Mouse (Mus musculus) cerebellum, adult 9-10 months (tissue): ENCODE data around the gene Zfp296.
"Not testable (repeated sequence)": the region's sequence is repeated elsewhere in the genome, so short reads cannot be mapped to it uniquely, and the experiment has no call there.

Experiments used
- DNase-seq: peaks from one replicate; pipeline ENCODE4 v3.0.0; 2022

Gene Zfp296

GRCm38 (mm10) chr7:19562643-19563410 lies 14.3 kb upstream of the Zfp296 start, which contains the start of gene Ppp1r37:
Gene Ppp1r37, minus strand, starts transcription at chr7:19563076.
- peak; percentile 59 for DNase-seq

DNA sequence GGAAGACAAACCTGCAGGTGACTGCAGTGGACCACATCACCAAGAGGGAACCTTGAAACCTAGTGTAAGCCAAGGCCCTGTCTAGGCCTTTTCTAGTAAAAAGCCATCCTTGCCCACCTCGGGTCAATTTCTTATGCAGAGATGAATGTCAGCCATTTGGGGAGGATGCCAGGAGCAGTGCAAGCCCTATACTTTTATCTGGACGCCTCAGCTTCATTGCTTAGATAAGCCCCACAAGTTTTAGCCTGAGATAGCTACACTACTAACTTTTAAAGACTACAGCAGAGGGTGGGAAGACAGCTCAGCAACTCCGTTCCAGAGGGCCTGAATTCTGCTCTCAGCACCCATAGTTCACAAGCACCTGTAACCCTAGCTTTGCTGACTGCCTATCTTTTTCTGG lies 13.2 kb upstream of the Zfp296 start:
- DNase-seq = no peak

DNA sequence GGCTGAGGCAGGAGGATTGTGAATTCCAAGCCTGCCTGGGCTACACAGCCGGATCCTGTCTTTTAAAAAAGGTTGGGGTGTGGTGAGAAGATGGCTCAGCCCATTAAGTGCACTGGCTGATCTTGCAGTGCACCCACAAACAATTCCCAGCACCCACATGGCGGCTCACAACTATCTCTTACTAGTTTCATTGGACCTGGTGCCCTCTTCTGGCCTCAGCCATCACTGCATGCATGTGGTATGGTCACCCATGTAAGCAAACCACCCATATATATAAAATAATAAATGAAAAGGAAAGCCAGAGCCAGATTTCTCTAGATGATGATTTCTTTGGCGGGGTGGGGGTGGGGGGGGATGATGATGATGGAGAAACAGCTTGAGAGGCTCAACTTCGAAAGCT lies 12.6 kb upstream of the Zfp296 start:
- no peak for DNase-seq

- no peak for DNase-seq
Measured at GRCm38 (mm10) chr7:19565803-19566202, 11.3 kb upstream of the Zfp296 start.

DNA sequence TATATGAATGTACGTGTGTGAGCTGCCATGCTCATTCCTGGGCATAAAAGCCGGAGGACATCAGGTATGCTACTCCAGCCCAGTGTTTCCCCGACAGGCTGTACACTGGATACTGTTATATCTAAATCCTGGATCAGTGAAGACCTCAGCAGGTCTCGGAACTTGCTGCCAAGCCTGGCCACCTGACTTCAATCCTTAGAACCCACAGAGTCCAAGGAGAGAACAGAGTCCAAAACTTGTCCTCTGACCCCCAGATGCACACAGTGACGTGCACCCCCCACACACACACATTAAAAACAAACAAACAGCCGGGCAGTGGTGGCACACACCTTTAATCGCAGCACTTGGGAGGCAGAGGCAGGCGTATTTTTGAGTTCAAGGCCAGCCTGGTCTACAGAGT lies 9.7 kb upstream of the Zfp296 start:
- DNase-seq = no peak

- DNase-seq = no peak
Measured at GRCm38 (mm10) chr7:19569647-19570046, 7.4 kb upstream of the Zfp296 start.

- DNase-seq = peak; percentile 77
Measured at GRCm38 (mm10) chr7:19572926-19573775, 3.9 kb upstream of the Zfp296 start.

GRCm38 (mm10) chr7:19573776-19574140 lies 3.3 kb upstream of the Zfp296 start:
- no peak for DNase-seq

- no peak for DNase-seq
Measured at GRCm38 (mm10) chr7:19575559-19575958, 1.5 kb upstream of the Zfp296 start.

DNA sequence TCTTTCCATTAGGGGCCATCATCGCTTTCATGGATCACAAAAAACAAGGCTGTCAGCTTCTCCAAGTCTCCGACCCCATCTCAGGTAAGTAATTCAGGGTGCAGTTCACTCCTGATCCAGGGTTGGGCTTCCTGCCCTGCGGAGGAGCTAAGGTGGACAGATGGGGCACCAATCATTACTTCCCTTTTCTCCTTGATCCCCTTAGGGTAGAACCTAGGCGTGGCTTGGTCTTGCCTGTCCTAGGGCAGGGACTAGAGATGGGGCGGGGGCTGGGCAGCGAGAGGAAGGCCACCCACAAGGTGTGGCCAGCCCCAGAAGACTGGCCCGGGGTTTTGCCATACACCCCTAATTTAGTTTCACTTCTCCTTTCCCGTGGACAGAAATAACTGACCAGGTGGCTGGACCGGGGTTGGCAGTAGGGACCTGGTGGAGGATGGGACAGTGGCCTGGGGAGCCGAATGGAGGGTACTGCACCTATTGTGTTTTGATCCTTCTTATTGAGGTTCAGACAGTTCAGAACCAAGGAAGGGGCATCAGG lies 859 bp downstream of the Zfp296 start:
- DNase-seq = peak; percentile 67

DNA sequence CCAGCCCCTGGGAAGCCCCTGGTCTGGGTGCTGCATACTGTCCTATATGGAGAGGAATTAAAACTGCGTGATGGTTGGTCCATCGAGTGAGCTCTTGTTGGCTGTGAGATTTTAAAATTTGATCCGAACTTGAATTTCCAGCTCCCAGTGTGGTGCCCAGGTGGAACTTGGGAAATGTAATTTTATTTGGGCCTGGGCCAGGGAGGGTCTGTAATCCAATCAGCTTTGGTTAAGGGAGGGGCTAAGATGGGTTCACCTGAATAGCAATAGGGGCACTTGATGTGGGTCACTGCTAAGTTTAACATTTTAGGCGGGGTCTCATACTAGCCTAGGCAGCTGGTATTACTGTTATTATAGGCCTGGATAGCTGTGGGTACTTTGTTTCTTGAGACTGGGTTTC lies 1.3 kb downstream of the Zfp296 start:
- no peak for DNase-seq

GRCm38 (mm10) chr7:19579751-19580150 lies 2.7 kb downstream of the Zfp296 start:
- no peak for DNase-seq

GRCm38 (mm10) chr7:19580634-19581033 lies 3.5 kb downstream of the Zfp296 start:
- no peak for DNase-seq

GRCm38 (mm10) chr7:19586269-19586668 lies 9.2 kb downstream of the Zfp296 start:
- no peak for DNase-seq

DNA sequence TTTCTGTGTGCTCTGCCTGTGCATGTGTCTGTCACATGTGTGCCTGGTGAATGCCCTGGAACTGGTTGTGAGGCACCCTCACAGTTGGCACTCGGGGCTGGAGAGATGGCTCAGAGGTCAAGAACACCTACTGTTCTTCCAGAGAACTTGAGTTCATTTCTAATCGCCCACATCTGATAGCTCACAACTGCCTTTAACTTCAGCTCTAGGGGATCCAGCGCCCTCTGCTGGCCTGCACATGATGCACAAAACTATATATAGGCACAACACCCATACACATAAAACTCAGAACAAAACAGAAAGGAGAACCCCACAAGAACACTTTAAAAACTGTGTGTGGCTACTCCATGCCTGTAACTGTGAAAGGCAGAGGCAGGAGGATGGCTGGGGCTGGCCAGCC lies 12.1 kb downstream of the Zfp296 start:
- no peak for DNase-seq

DNA sequence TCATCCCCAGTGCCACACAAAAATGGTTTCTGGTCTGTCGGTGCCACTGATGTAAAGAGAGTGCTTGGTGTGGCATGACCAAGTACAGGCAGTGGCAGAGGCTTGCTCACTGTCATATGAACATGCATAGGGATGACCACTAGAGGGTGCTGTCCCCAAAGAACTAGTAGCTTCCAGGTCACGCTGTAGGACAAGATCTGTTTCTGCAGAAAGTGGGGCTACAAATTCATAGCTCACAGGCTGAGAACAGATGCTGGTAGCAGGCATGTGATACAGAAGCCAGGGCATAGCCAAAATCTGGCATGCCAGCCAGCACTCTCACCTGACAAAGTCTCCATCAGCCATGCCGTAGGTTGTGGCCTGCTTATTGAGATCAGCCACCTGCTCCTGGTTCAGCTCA lies 12.8 kb downstream of the Zfp296 start:
- peak; percentile 92 for DNase-seq

DNA sequence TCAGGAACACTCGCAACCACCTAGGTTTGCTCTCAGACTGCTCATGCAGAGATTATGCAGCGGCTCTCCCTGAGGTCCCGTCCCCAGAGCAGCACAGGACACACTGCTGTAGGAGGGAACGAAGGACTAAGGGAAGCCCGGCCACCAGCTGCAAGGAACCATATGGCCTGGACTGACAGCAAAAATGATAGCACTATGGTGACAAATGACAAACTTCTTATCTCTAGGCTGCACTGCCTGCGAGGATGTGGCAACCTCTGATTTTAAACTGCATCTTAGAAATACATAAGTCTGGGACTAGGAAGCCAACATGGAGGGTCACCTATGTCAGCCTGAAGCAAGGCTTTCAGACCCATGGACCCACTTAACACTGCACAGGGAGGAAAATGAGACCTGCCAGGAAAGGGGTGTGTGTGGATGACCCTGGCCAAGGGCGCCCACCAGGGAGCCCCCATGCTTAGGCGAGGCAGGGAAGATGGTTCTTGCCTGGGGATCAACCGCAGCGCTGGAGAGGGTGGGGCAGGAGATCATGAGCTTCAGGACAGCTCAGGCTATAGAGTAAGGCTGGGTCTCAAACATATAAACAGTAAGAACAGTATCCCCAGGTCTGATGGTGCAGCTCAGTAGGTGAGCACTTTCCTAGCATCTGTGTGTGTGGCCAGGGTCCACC lies 16.1 kb downstream of the Zfp296 start:
- DNase-seq = no peak

GRCm38 (mm10) chr7:19600562-19600961 lies 23.5 kb downstream of the Zfp296 start:
- DNase-seq = no peak

- DNase-seq = no peak
Measured at GRCm38 (mm10) chr7:19603055-19603454, 26.0 kb downstream of the Zfp296 start.

DNA sequence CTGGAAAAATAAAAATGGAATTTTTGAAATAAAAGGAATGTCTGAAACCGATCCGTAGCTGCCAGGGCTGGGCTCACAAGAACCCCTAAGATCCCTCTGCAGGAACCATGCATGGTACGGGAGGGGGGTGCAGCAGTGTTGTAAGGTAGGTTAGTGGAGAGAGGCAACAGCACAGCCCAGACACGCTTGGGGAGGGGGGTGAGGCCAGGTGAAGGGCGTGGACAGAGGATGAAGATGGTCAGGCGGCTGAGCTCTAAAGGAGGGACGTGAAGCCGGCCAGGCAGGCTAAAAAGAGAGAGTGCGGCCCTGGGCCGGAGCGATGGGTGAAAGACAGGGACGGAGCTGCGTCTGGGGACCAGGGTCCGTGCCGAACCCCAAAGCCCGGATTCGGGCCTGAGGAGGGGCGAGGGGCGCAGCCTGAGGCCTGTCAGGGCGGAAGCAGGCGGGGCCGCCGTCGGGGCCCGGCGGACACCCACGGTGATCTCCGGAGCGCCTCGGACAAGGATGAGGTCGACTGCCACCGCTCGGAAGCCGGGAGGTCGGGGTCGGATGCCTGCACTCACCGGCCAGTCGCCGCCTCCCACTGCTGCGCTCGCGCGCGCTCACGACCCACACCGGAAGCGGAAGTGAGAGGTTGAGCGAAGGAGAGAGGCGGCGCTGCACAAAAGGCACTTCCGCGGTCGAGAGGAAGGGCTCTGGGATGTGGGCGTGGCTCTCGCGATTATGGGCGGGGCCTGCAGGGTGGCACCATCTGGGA lies 26.9 kb downstream of the Zfp296 start, which contains the start of gene Clasrp:
Gene Clasrp (minus strand): TSS at position 638 of the 757 bp plus-strand sequence.
- DNase-seq = peak; percentile 95

DNA sequence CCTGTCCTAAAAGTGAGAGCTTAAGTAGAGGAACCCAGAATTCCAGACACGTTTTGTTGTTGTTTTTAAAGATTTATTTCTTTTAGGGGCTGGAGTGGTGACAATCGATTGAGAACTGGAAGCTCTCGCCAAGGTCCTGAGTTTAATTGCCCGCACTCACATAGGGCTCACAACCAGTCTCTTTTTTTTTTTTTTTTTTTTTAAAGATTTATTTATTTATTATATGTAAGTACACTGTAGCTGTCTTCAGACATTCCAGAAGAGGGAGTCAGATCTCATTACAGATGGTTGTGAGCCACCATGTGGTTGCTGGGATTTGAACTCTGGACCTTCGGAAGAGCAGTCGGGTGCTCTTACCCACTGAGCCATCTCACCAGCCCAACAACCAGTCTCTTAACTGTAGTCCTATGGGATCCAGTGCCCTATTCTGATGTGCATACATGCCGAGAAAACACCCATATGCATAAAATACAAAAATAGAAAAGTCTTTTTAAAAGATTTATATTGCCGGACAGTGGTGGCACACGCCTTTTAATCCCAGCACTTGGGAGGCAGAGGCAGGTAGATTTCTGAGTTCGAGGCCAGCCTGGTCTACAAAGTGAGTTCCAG lies 27.6 kb downstream of the Zfp296 start:
- DNase-seq = not testable (repeated sequence)

- no peak for DNase-seq
Measured at GRCm38 (mm10) chr7:19607291-19607690, 30.2 kb downstream of the Zfp296 start.
